Mouse (Mus musculus) embryonic facial prominence, embryonic 13.5 days (tissue): ENCODE measurements around the gene Dydc1. TPM values are rescaled to one million over a fixed set of nuclear protein-coding genes. Genes with fewer than 3 reads are reported as not detected.
"Not testable (repeated sequence)": the region's sequence is repeated elsewhere in the genome, so short reads cannot be mapped to it uniquely, and the experiment has no call there.

Source experiments
- ATAC-seq: fragments of 200-750 bp; cut with Nextera tagmentation; 2 replicates; pipeline ENCODE4 v1.8.0; 2017; ENCODE audit warnings: low read depth; ENCODE audit not compliant: insufficient number of reproducible peaks, insufficient read depth, low FRiP score, low TSS enrichment
- H3K27ac ChIP-seq: fragments of 300-500 bp; sonication (generic); 2 replicates; pipeline ENCODE4 v1.5.1; 2015; ENCODE audit warnings: moderate library complexity, mild to moderate bottlenecking, inconsistent platforms
- H3K27me3 ChIP-seq: fragments of 300-500 bp; sonication (generic); 2 replicates; pipeline ENCODE4 v1.6.1; 2015; ENCODE audit warnings: mild to moderate bottlenecking, inconsistent platforms
- H3K36me3 ChIP-seq: fragments of 300-500 bp; sonication (generic); 2 replicates; pipeline ENCODE4 v1.6.1; 2015; ENCODE audit warnings: mild to moderate bottlenecking, inconsistent platforms
- H3K4me1 ChIP-seq: fragments of 300-500 bp; sonication (generic); 2 replicates; pipeline ENCODE4 v1.6.1; 2015; ENCODE audit warnings: inconsistent platforms
- H3K4me2 ChIP-seq: fragments of 300-500 bp; sonication (generic); 2 replicates; pipeline ENCODE4 v1.6.1; 2015; ENCODE audit warnings: moderate library complexity, mild to moderate bottlenecking, inconsistent platforms
- H3K4me3 ChIP-seq: fragments of 300-500 bp; sonication (generic); 2 replicates; pipeline ENCODE4 v1.5.1; 2015; ENCODE audit warnings: mild to moderate bottlenecking, inconsistent platforms
- H3K9ac ChIP-seq: fragments of 300-500 bp; sonication (generic); 2 replicates; pipeline ENCODE4 v1.6.1; 2015; ENCODE audit warnings: mild to moderate bottlenecking, inconsistent platforms
- H3K9me3 ChIP-seq: fragments of 300-500 bp; sonication (generic); 2 replicates; pipeline ENCODE4 v1.6.1; 2016; ENCODE audit warnings: inconsistent platforms
- WGBS: fragments of 180-500 bp; shearing (Covaris S2); methylation state at CpG from one replicate; pipeline ENCODE4 v1.1.7; 2015; ENCODE audit warnings: mixed read lengths; 5-methylcytosine and 5-hydroxymethylcytosine counted together
- polyA plus RNA-seq: library from polyadenylated mRNA; unstranded; fragments of >200 nt; fragmentation: Nextera tagmentation; extraction: Ambion mirVana; gene quantifications from 2 replicates; pipeline ENCODE4 v1.2.1, GENCODE M21; 2015

Dydc1 gene
- not detected in 2 replicates for polyA plus RNA-seq

- H3K27me3 ChIP-seq, result no peaks in the 10 kb centered on the region
- WGBS, result 12% methylated on average over 23 of the region's 23 CpGs
- no peak within 1 kb of the TSS for H3K27ac ChIP-seq
- H3K4me3 ChIP-seq, result peak within 1 kb of the TSS; percentile 46
- H3K9me3 ChIP-seq, result no peaks in the 10 kb centered on the region
- peak within 1 kb of the TSS; percentile 64 for H3K4me2 ChIP-seq
- peak; percentile 77; the same call in 1 of the 2 replicates for ATAC-seq
- peaks cover 7% of the 10 kb centered on the region for H3K4me1 ChIP-seq
- no peaks in the 10 kb centered on the region for H3K36me3 ChIP-seq
- H3K9ac ChIP-seq, result peak within 1 kb of the TSS; percentile 57
Observed at GRCm38 (mm10) chr14:41072229-41072943, at the start of gene Dydc1. TSS of gene Dydc1 (plus strand) at chr14:41072911.

GRCm38 (mm10) chr14:41025087-41025486, 47.6 kb upstream of the Dydc1 start:
- Histone ChIP-seq H3K4me3 (no peak overlapping the region), H3K9ac (no peak overlapping the region), H3K27ac (no peak overlapping the region), H3K9me3 (no peaks in the 10 kb centered on the region), H3K4me1 (no peaks in the 10 kb centered on the region), H3K27me3 (no peaks in the 10 kb centered on the region), H3K4me2 (no peak overlapping the region), H3K36me3 (no peaks in the 10 kb centered on the region)
- WGBS, result 91% methylated on average over 2 of the region's 2 CpGs
- ATAC-seq, result no peak

- Histone ChIP-seq H3K27ac (no peak overlapping the region), H3K4me2 (no peak overlapping the region), H3K4me1 (no peaks in the 10 kb centered on the region), H3K27me3 (no peaks in the 10 kb centered on the region), H3K36me3 (no peaks in the 10 kb centered on the region), H3K9ac (no peak overlapping the region), H3K9me3 (no peaks in the 10 kb centered on the region), H3K4me3 (no peak overlapping the region)
- ATAC-seq, result no peak
- 80% methylated on average over 7 of the region's 7 CpGs for WGBS
Observed at GRCm38 (mm10) chr14:41025594-41026284, 47.0 kb upstream of the Dydc1 start.

GRCm38 (mm10) chr14:41029303-41029702, 43.4 kb upstream of the Dydc1 start:
- Histone ChIP-seq H3K4me1 (peaks cover 4% of the 10 kb centered on the region; the same call in 1 of the 2 replicates), H3K4me2 (no peak overlapping the region), H3K27me3 (no peaks in the 10 kb centered on the region), H3K9ac (no peak overlapping the region), H3K4me3 (no peak overlapping the region), H3K27ac (no peak overlapping the region), H3K36me3 (no peaks in the 10 kb centered on the region), H3K9me3 (no peaks in the 10 kb centered on the region)
- ATAC-seq, result no peak
- 65% methylated on average over 4 of the region's 4 CpGs for WGBS

- H3K27me3 ChIP-seq, result no peaks in the 10 kb centered on the region
- H3K4me2 ChIP-seq, result no peak overlapping the region
- H3K36me3 ChIP-seq, result no peaks in the 10 kb centered on the region
- no peak overlapping the region for H3K27ac ChIP-seq
- H3K9me3 ChIP-seq, result no peaks in the 10 kb centered on the region
- H3K4me1 ChIP-seq, result peaks cover 4% of the 10 kb centered on the region; the same call in 1 of the 2 replicates
- H3K4me3 ChIP-seq, result no peak overlapping the region
- no peak overlapping the region for H3K9ac ChIP-seq
- 88% methylated on average over 6 of the region's 6 CpGs for WGBS
- ATAC-seq, result no peak
Observed at GRCm38 (mm10) chr14:41030989-41031513, 41.7 kb upstream of the Dydc1 start.

- Histone ChIP-seq H3K4me2 (no peak overlapping the region), H3K9ac (no peak overlapping the region), H3K27me3 (no peaks in the 10 kb centered on the region), H3K4me3 (no peak overlapping the region), H3K4me1 (peaks cover 4% of the 10 kb centered on the region; the same call in 1 of the 2 replicates), H3K27ac (no peak overlapping the region), H3K36me3 (no peaks in the 10 kb centered on the region), H3K9me3 (no peaks in the 10 kb centered on the region)
- WGBS, result 56% methylated on average over 13 of the region's 13 CpGs
- no peak for ATAC-seq
Observed at GRCm38 (mm10) chr14:41033135-41034110, 39.3 kb upstream of the Dydc1 start.

GRCm38 (mm10) chr14:41035146-41035798, 37.4 kb upstream of the Dydc1 start:
- H3K27ac ChIP-seq, result no peak overlapping the region
- 32% methylated on average over 6 of the region's 6 CpGs for WGBS
- no peaks in the 10 kb centered on the region for H3K36me3 ChIP-seq
- no peak overlapping the region for H3K4me2 ChIP-seq
- peaks cover 4% of the 10 kb centered on the region; the same call in 1 of the 2 replicates for H3K4me1 ChIP-seq
- no peaks in the 10 kb centered on the region for H3K27me3 ChIP-seq
- no peak for ATAC-seq
- H3K9ac ChIP-seq, result no peak overlapping the region
- H3K9me3 ChIP-seq, result no peaks in the 10 kb centered on the region
- no peak overlapping the region for H3K4me3 ChIP-seq

GRCm38 (mm10) chr14:41047402-41047801, 25.3 kb upstream of the Dydc1 start:
- Histone ChIP-seq H3K9me3 (no peaks in the 10 kb centered on the region), H3K4me1 (no peaks in the 10 kb centered on the region), H3K9ac (no peak overlapping the region), H3K36me3 (no peaks in the 10 kb centered on the region), H3K4me3 (no peak overlapping the region), H3K27ac (no peak overlapping the region), H3K27me3 (no peaks in the 10 kb centered on the region), H3K4me2 (no peak overlapping the region)
- no peak for ATAC-seq
- WGBS, result 86% methylated on average over 2 of the region's 2 CpGs

GRCm38 (mm10) chr14:41050471-41050870, 22.2 kb upstream of the Dydc1 start:
- Histone ChIP-seq H3K36me3 (no peaks in the 10 kb centered on the region), H3K9ac (no peak overlapping the region), H3K27me3 (no peaks in the 10 kb centered on the region), H3K27ac (no peak overlapping the region), H3K9me3 (no peaks in the 10 kb centered on the region), H3K4me1 (no peaks in the 10 kb centered on the region), H3K4me2 (no peak overlapping the region), H3K4me3 (no peak overlapping the region)
- ATAC-seq, result no peak
- 71% methylated on average over 6 of the region's 6 CpGs for WGBS

- Histone ChIP-seq H3K9ac (no peak overlapping the region), H3K27ac (no peak overlapping the region), H3K4me1 (no peaks in the 10 kb centered on the region), H3K9me3 (no peaks in the 10 kb centered on the region), H3K27me3 (no peaks in the 10 kb centered on the region), H3K36me3 (no peaks in the 10 kb centered on the region), H3K4me2 (no peak overlapping the region), H3K4me3 (no peak overlapping the region)
- WGBS, result 79% methylated on average over 5 of the region's 5 CpGs
- no peak for ATAC-seq
Observed at GRCm38 (mm10) chr14:41052481-41052880, 20.2 kb upstream of the Dydc1 start.

- H3K4me2 ChIP-seq, H3K27ac ChIP-seq, H3K27me3 ChIP-seq, H3K4me1 ChIP-seq, ATAC-seq, H3K36me3 ChIP-seq, H3K4me3 ChIP-seq, H3K9me3 ChIP-seq, H3K9ac ChIP-seq: not testable (repeated sequence)
- WGBS, result 72% methylated on average over 3 of the region's 4 CpGs
Observed at GRCm38 (mm10) chr14:41053190-41053589, 19.5 kb upstream of the Dydc1 start.
